Mouse (Mus musculus) liver, embryonic 14.5 days (tissue): ENCODE results near the gene Sel1l3. TPM values are rescaled to one million over a fixed set of nuclear protein-coding genes. Genes with fewer than 3 reads are reported as not detected.

Source experiments
- ATAC-seq: fragments of 200-750 bp; cut with Nextera tagmentation; 2 replicates; pipeline ENCODE4 v1.8.0; 2017; ENCODE audit warnings: moderate number of reproducible peaks, mild to moderate bottlenecking, moderate library complexity; ENCODE audit not compliant: insufficient read depth
- DNase-seq, 3 experiments: peaks; one replicate each; pipeline ENCODE4 v3.0.0-alpha.2; 2012 to 2013; ENCODE audit warnings: low read depth in 3 of 3, low spot score in 3 of 3
- H3K27ac ChIP-seq: fragments of 300-500 bp; sonication (generic); 2 replicates; pipeline ENCODE4 v1.5.1; 2014; ENCODE audit warnings: moderate library complexity, mild to moderate bottlenecking, control low read depth, inconsistent platforms
- H3K27me3 ChIP-seq: fragments of 300-500 bp; sonication (generic); 2 replicates; pipeline ENCODE4 v1.6.1; 2014; ENCODE audit warnings: mild to moderate bottlenecking, low read length, moderate library complexity; ENCODE audit not compliant: control insufficient read depth, insufficient read depth
- H3K36me3 ChIP-seq: fragments of 300-500 bp; sonication (generic); replicated peaks from 2 replicates; pipeline ENCODE4 v1.6.1; 2014; ENCODE audit warnings: low read depth; ENCODE audit not compliant: control insufficient read depth, insufficient read depth
- H3K4me1 ChIP-seq, 2 experiments: fragments of 200-500 bp in 1 of 2; fragments of 300-500 bp in 1 of 2; sonication (generic) in 1 of 2; replicated peaks; 2 replicates each; pipeline ENCODE4 v1.6.1; 2012 to 2014; ENCODE audit warnings: antibody characterized with exemption in 1 of 2, inconsistent platforms in 1 of 2, low read length in 1 of 2; ENCODE audit not compliant: control insufficient read depth in 2 of 2, insufficient read depth in 2 of 2
- H3K4me2 ChIP-seq: fragments of 300-500 bp; sonication (generic); 2 replicates; pipeline ENCODE4 v1.6.1; 2014; ENCODE audit warnings: low read depth, mild to moderate bottlenecking, control low read depth, moderate library complexity
- H3K4me3 ChIP-seq, 2 experiments: fragments of 200-500 bp in 1 of 2; fragments of 300-500 bp in 1 of 2; sonication (generic) in 1 of 2; 2 replicates each; pipeline ENCODE4 v1.5.1; 2012 to 2014; ENCODE audit warnings: low read depth in 2 of 2, low read length in 2 of 2, mild to moderate bottlenecking in 2 of 2, control low read depth in 1 of 2, inconsistent platforms in 1 of 2, moderate library complexity in 1 of 2; ENCODE audit not compliant: insufficient read depth in 1 of 2
- H3K9ac ChIP-seq: fragments of 300-500 bp; sonication (generic); replicated peaks from 2 replicates; pipeline ENCODE4 v1.6.1; 2014; ENCODE audit warnings: mild to moderate bottlenecking, control low read depth, moderate library complexity
- H3K9me3 ChIP-seq: fragments of 300-500 bp; sonication (generic); 2 replicates; pipeline ENCODE4 v1.6.1; 2016; ENCODE audit warnings: low read length, mixed read lengths; ENCODE audit not compliant: control insufficient read depth
- CTCF ChIP-seq: IDR thresholded peaks from 2 replicates; pipeline ENCODE4 v1.5.1; 2016; ENCODE audit warnings: antibody characterized with exemption, low read depth, control low read depth
- EP300 ChIP-seq: IDR thresholded peaks from 2 replicates; pipeline ENCODE4 v1.6.1; 2016; ENCODE audit warnings: antibody characterized with exemption, low read depth
- WGBS: fragments of 180-500 bp; shearing (Covaris S2); extraction: QIAGEN DNeasy Blood & Tissue Kit; methylation state at CpG from one replicate; pipeline ENCODE4 v1.1.7; 2014; ENCODE audit not compliant: insufficient replicate concordance; 5-methylcytosine and 5-hydroxymethylcytosine counted together
- polyA plus RNA-seq, 2 experiments: library from polyadenylated mRNA; depleted of rRNA in 1 of 2; stranded (reverse) in 1 of 2; unstranded in 1 of 2; fragments of >200 nt; fragmentation: Nextera tagmentation in 1 of 2; extraction: Ambion mirVana in 1 of 2; gene quantifications; 2 replicates each; pipeline versions ENCODE4 v1.2.1 to v1.2.3; 2012 to 2014

The Sel1l3 gene
- polyA plus RNA-seq, 2 experiments, result 0.03 to 0.10 TPM

DNA sequence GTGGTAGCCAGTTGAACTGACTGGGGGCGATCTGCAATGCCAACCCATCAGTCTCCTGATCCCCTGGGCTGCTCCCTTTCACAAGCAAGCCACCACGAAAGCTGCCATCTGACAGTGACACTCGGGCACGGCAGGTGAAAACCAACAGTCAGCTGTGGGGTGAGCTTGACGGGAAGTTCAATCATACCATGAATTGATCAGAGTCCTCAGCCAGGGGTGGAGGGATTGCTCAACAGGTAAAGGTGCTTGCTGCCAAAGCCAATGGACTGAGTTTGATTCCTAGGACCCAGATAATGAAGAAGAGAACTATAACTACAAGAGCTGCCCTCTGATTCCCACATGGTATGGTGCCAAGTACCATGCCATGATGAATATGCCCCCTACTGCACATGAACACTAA lies 40.4 kb upstream of the Sel1l3 start:
- Histone ChIP-seq H3K4me3 (no peak overlapping the region), H3K4me1 (peaks cover 0 to 5% of the 10 kb centered on the region in 2 experiments; a peak in 1 of 4 replicates), H3K4me2 (no peak overlapping the region), H3K27ac (no peak overlapping the region), H3K36me3 (no peaks in the 10 kb centered on the region), H3K9me3 (no peaks in the 10 kb centered on the region), H3K9ac (no peak overlapping the region), H3K27me3 (peaks cover 15% of the 10 kb centered on the region)
- DNase-seq (no peak), ATAC-seq (no peak)
- no peak for TF ChIP-seq CTCF
- no peak for TF ChIP-seq EP300
- WGBS, result 58% methylated on average over 5 of the region's 5 CpGs

DNA sequence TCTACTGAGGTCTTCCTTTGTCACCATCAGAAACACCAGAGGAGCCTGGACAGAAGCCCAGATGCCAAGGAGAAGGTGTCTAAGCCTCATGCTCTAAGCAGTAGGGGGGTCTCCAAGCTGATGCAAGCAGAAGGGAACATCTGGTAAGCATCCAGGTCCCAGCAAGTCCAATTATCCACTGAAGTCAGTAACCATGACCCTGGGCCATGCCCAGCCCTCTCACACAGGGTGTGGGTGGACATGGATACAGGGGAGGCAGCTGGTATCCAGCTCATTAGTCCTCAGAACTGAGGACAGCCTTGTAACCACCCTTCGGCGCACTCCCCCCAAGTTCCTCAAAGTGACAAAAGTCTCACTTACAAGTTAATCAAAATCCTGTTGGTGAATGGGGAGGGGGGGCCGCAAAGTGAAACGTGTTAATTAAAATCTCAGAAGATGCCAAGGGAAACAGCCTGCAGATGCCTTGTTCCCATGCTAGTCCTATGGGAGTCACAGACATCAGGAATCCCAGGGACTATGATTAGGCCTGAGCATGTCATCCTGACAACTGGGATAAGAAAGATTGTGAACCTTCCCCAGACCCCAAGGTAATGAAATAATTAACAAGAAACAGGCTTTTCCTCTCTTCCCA lies 35.8 kb upstream of the Sel1l3 start:
- H3K9me3 ChIP-seq, result no peaks in the 10 kb centered on the region
- H3K4me2 ChIP-seq, result no peak overlapping the region
- no peak overlapping the region for H3K27ac ChIP-seq
- H3K9ac ChIP-seq, result no peak overlapping the region
- TF ChIP-seq EP300 (no peak), CTCF (no peak)
- no peak for ATAC-seq
- H3K36me3 ChIP-seq, result no peaks in the 10 kb centered on the region
- no peak for DNase-seq
- no peaks in the 10 kb centered on the region for H3K27me3 ChIP-seq
- WGBS, result 58% methylated on average over 4 of the region's 4 CpGs
- no peaks in the 10 kb centered on the region for H3K4me1 ChIP-seq
- no peak overlapping the region for H3K4me3 ChIP-seq

DNA sequence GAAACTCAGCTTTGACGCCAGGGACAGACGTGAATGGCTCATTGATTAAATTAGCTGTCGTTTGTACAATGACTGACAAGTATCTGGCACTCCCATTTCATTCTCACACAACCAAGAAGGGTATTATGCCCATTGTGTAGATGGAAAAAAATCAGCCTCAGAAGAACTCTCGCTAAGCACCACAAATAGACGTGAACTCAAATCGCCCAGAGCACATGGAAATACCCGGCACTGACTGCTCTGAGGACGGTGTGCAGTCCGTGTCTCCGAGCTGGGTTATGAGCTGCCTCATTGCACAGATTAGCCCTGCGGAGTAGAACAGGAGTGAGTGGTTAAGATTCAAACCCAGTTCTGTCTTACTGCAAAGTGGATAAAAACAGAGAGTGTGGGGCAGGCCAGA lies 34.8 kb upstream of the Sel1l3 start:
- H3K4me1 ChIP-seq, result no peaks in the 10 kb centered on the region
- H3K4me2 ChIP-seq, result no peak overlapping the region
- H3K4me3 ChIP-seq, result no peak overlapping the region
- ATAC-seq (no peak), DNase-seq (no peak)
- H3K27me3 ChIP-seq, result no peaks in the 10 kb centered on the region
- TF ChIP-seq EP300 (no peak), CTCF (no peak)
- H3K27ac ChIP-seq, result no peak overlapping the region
- 70% methylated on average over 11 of the region's 11 CpGs for WGBS
- no peaks in the 10 kb centered on the region for H3K36me3 ChIP-seq
- H3K9ac ChIP-seq, result no peak overlapping the region
- H3K9me3 ChIP-seq, result no peaks in the 10 kb centered on the region

DNA sequence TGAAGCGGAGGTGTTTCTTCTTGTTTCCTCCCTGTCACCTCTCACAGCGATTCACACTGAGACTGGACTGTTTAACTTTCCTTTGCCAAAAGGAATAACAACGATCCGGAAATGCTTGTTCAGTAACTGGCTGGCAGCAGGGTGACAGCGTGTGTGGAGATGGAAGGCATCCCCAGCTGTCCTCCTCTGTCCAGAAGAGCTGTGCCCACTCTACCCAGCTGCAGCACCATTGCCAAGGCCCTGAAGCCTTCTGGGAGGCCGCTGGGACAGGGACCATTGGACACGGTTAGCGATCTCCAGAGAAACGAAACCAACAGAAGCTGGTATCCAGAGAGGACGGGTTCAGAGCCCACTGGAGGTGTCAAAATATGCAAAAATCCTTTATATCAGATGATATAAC lies 30.2 kb upstream of the Sel1l3 start:
- Histone ChIP-seq H3K9me3 (no peaks in the 10 kb centered on the region), H3K4me1 (no peaks in the 10 kb centered on the region), H3K9ac (no peak overlapping the region), H3K27ac (no peak overlapping the region), H3K4me2 (no peak overlapping the region), H3K4me3 (no peak overlapping the region), H3K36me3 (no peaks in the 10 kb centered on the region), H3K27me3 (no peaks in the 10 kb centered on the region)
- WGBS, result 58% methylated on average over 10 of the region's 10 CpGs
- no peak for ATAC-seq
- DNase-seq, result no peak
- TF ChIP-seq CTCF, result no peak
- TF ChIP-seq EP300, result no peak

DNA sequence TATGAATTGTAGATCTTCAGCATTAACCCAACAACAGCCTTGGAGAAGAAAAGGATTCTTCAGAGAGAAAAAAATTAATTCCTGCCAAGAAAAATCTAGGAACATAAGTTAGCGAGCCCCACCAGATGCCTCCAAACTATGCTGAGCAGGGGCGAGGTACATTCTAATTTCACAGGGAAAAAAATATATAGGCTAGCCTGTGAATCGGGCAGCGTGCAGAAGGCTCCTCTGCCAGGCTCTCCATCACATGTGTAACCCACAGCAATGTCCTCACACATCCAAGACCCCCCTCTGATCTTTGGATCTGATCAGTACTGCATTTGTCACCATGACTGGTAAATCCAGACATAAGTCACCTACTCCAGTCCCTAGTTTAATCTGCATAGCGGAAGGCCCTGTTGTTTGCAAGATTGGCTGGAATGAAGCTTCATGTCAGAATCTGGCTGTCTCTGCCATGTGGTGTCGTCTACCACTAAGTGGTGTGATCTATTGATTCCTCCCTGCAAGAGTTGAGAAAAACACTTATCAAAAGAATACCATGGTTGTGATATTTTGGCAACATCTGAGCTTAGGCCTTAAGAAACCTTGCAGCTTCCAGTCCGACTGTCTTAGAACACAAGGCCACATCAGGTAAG lies 29.3 kb upstream of the Sel1l3 start:
- ATAC-seq, result no peak
- 61% methylated on average over 7 of the region's 7 CpGs for WGBS
- H3K4me1 ChIP-seq, result no peaks in the 10 kb centered on the region

More for the DNA sequence above, 29.3 kb upstream of the Sel1l3 start:
- DNase-seq, result no peak
- H3K36me3 ChIP-seq, result no peaks in the 10 kb centered on the region
- H3K9me3 ChIP-seq, result no peaks in the 10 kb centered on the region
- H3K27me3 ChIP-seq, result no peaks in the 10 kb centered on the region
- no peak overlapping the region for H3K27ac ChIP-seq
- no peak overlapping the region for H3K4me2 ChIP-seq
- H3K9ac ChIP-seq, result no peak overlapping the region
- no peak overlapping the region for H3K4me3 ChIP-seq
- TF ChIP-seq CTCF, result no peak
